Mouse (Mus musculus) brain, embryonic 14.5 days (tissue): Measurements from ENCODE around the gene Pacrg. TPM values are rescaled to one million over a fixed set of nuclear protein-coding genes. Genes with fewer than 3 reads are reported as not detected.

Source experiments
- DNase-seq: peaks from one replicate; pipeline ENCODE4 v3.0.0-alpha.2; 2011; ENCODE audit warnings: low read depth
- CTCF ChIP-seq: fragments of 200-500 bp; IDR thresholded peaks from 2 replicates; pipeline ENCODE4 v1.5.1; 2012; ENCODE audit warnings: inconsistent platforms, mild to moderate bottlenecking, moderate library complexity, borderline replicate concordance; ENCODE audit not compliant: insufficient read depth, insufficient read length; ENCODE audit errors: extremely low read depth
- POLR2A ChIP-seq: fragments of 200-500 bp; IDR thresholded peaks from 2 replicates; pipeline ENCODE4 v1.6.1; 2012; ENCODE audit warnings: mild to moderate bottlenecking, inconsistent platforms, borderline replicate concordance; ENCODE audit not compliant: poor library complexity, insufficient read depth, insufficient read length, severe bottlenecking; ENCODE audit errors: extremely low read depth
- polyA plus RNA-seq: library from polyadenylated mRNA; depleted of rRNA; stranded (reverse); fragments of >200 nt; gene quantifications from 2 replicates; pipeline ENCODE4 v1.2.3, GENCODE M21; 2012

Gene Pacrg
- polyA plus RNA-seq, 1 experiment: 9.8 TPM

DNA sequence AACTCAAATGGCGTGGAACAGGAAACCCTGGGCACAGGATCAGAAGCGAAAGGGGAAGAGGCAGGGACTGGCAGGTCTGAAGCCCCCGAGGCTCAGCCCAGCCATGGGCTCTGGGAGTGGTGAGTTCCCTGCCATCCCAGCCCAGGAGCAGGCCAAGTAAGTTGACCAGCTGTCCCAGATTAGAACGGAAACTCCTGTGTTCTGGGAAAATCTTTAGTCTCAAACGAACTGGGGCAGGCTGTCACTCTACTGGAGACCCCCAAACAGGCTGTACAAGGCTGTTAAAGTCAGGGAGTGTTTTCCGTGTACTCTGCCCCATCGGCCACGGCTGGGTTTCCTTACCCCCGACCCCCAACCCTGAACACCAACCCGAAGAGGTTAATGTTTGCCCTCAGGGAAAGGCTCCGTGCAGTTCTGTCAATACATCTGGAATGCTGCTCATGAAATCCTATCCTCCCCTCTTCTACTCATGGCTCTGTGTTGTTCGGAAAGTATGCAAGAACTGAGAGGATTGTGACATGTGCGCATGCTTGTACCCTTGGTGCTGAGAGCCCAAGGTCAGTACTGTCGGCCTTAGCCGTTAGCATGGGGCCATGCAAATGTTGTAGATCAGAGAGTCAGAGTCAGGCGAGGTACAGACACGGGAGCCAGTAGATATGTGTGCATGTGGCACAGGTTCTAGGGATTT lies 360.9 kb downstream of the Pacrg start:
- no peak for TF ChIP-seq POLR2A
- no peak for TF ChIP-seq CTCF

DNA sequence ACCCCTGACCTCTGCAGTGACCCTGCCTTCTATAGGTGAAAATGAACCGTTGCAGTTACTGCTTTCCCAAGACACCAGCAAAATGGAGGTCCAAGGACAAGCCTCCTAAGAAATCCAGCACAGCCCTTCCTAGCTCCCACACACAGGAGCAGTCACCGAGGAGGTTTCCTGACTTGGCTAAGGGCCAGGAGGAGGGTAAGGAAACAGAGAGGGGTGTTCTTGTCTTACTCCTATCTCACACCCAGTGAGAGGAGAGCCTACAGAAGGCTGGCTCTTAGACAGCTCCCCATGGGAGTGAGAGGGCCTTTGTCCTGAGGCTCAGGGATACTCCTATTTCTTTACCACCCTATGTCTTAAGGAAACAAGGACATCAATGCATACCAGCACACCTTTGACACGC lies 361.7 kb downstream of the Pacrg start:
- no peak for TF ChIP-seq POLR2A
- TF ChIP-seq CTCF: no peak
- DNase-seq: no peak

More for the DNA sequence above, 360.9 kb downstream of the Pacrg start:
- DNase-seq: no peak

DNA sequence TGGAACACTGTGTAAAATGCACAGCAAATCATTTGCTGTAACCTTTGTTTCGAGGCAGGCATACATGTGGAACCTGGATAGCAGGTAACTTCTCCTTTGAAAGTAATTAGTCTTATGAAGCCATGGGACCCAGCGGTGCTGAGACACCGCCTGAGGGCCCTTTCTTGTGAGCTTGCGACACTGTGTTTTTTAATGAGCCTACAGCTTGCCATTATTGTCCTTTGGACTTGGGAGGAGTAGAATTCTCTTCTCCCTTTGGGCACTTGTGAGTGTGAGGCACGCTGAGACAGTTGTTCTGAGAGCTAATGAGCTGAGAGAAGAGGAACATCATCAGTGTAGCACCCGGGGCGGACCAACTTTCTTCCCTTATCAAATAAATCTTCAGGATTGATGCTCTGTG lies 363.3 kb downstream of the Pacrg start:
- no peak for TF ChIP-seq POLR2A
- DNase-seq: peak; percentile 71

DNA sequence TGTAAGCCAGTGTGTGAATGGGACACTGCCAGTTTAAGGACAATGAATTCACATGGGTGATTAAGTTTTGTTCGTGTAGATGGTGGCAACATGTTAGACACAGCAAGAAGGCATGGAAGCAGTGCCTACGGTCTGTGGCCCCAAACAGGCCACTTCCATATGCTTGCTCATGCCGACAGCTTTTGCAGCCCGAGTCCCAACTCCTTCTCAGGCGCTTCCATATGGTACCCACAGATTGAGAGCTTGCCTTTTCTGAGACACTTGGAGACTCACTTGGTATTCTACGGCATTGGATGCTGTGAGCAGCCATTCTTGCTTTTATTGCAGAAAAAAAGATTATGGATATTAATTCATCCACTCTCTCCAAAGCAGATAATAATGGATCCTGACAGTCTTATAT lies 365.1 kb downstream of the Pacrg start:
- DNase-seq: no peak
- no peak for TF ChIP-seq POLR2A
- no peak for TF ChIP-seq CTCF

DNA sequence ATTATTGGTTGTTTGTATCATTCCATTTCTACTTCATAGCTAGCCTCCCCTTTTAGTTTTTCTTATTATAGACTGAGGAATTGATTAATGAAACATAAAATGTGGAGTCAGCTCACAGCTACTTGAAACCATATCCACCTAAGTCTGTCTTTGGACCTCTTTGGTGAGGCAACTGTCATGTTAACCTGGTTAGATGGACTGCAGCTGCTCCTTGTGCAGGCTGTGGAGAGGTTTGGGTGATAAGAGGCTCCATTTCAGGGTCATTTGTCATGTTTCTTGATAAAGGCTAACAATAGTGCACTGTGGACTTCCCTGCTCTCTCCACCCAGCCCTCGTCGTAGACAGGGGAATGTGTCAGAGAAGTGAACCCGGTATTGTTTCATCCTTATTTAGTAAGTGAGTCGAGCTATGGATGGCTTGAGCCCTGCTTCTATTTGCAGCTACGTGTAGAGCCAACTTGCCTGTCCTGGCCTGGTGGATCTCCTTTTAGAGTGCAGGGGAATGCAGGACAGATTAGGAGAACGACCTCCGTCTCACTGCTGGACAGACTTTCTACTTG lies 366.2 kb downstream of the Pacrg start:
- no peak for DNase-seq
- TF ChIP-seq POLR2A: no peak
- no peak for TF ChIP-seq CTCF

DNA sequence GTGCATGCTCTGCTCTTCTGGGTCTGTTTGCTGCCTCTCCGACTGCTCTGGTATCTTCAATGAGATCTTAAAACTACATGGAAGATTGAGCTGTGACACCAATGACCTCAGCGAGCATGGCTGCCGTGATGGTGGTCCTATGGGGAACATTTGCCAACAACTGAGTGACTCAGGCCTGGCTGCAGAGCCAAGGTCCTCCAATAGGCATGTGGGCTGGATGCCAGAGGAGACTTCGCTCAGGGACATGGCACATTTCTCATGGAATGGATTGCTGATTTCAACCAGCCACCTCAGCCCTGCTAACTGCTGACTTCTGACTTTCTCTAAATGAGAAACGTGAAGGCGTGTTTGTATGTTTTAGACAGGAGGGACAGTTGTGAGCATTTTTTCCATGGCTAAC lies 366.9 kb downstream of the Pacrg start:
- no peak for TF ChIP-seq POLR2A
- no peak for TF ChIP-seq CTCF
- DNase-seq: no peak

DNA sequence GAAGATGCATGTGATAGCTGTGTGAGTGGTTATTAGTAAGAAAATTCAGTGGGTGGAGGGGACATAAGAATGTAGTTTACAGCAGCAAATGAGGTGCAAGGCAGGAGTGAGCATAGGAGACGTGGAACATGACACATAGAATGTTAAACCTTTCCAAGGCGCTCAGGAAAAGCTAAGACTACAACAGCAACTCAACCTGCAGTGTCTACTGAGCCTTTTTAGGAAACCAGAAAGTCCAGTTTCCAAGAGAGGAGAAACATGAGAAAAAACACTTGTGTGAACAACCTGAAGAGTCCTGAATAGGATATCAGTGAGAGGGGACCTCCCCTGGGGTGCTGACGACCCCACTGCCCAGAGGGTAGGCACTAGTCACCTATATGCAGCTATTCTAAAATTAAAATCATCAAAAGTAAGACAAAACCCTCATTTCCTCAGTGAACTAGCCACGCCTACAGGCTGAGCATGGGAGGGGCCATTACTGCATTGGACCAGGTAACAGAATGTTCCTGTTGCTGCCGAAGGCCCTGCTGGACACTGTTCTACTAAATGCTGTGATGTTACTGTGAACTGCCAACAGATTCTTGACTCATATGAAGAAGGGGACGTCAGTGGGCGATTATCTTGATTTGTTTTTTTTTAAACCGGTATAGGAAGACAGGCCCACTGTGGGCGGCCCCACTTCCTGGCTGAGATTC lies 370.1 kb downstream of the Pacrg start:
- DNase-seq: no peak
- TF ChIP-seq POLR2A: no peak
- no peak for TF ChIP-seq CTCF

DNA sequence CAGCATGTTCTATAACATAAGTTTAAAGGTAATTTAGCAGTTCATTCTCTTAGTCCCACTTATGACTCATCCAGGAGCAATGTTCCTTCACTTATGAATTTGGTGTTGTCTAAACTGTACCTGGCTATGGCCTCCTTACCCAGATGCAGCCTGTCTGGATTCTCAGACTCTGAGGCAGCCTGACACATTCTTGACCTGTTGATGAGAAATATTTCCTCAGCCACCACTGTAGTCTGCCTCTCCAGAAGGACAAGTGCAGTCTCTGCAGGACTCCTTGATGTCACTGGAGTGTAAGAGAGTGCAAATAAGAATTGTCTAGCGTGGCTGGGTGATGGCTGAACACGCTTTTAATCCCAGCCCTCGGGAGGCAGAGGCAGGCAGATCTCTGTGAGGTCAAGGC lies 373.0 kb downstream of the Pacrg start:
- DNase-seq: no peak
- TF ChIP-seq POLR2A: no peak
- no peak for TF ChIP-seq CTCF

DNA sequence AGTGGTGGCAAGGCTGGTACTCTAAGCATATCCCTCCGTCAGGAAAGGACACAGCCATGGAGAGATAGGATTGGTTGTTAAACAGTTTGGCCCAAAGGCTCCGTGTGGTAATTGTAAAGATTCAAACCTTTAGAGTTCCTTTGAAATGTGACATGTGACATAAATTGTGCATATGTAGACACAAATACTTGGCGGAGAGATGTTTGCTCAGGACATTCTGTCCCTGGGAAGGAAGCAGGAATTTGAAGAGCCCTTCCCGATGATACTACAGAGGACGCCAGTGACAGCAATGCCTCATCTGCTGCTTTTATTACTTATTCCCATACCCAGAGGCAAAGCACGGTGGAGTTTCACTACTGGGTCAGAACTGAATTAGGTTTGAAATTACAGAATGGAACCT lies 374.6 kb downstream of the Pacrg start:
- TF ChIP-seq CTCF: no peak
- TF ChIP-seq POLR2A: no peak
- DNase-seq: no peak

DNA sequence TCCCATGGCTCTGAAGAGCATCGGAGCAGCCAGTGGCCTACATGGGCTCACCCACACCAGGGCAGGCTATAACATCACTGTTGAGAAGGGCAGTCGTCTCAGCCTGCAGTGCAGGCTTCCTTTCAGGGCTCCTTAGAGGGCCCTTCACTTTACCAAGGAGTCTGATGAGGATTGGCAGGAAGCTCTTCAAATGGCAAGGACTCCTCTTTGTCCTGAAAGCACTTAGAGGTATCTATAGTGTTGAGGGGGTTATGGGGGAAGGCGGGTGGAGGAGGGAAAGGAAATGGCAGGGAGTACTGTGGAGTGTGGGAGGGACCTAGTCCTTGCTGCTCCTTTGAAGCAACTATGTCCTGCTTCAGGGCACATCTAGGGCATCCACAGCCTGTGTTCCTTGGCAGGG lies 375.4 kb downstream of the Pacrg start:
- TF ChIP-seq POLR2A (no peak), CTCF (no peak)

DNA sequence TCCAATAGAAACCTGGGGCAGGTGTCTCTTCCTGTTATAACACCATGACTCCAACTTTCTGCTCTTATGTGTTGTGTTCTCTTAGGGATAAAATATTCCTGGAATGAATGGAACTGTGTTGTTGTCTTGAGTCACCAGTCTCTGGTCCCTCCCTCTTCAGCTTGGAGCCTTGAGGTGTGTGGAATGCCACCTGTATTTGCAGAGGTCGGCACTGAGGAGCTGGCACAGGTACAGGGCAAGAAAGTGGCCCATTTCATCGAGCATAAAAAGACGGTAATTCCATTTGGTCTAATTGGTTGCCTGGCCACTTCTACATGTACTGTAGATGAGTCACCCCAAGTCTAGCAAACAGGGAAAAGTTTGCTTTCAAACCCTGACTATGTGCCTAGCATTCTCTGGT lies 376.5 kb downstream of the Pacrg start:
- DNase-seq: no peak
- TF ChIP-seq POLR2A (no peak), CTCF (no peak)

More for the DNA sequence above, 375.4 kb downstream of the Pacrg start:
- DNase-seq: no peak

DNA sequence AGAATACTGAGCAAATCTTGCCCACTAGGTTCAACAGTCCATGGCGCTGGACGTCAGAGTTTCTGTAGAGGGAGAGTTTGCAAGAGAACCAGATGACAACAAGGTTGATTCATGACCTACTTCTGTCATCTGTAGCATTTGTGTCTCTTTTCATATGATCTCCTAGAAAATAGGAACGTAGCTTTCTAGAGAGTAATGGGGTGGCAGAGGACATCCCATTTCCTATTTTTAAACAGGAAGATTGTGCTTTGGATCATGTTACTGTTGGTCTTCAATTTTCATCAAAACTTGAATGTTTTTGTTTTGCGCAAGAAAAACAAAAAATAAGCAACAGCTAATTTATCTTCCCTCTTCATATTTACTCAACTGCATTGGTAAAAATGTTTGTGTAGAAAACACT lies 379.2 kb downstream of the Pacrg start:
- no peak for DNase-seq
- TF ChIP-seq CTCF (no peak), POLR2A (no peak)

DNA sequence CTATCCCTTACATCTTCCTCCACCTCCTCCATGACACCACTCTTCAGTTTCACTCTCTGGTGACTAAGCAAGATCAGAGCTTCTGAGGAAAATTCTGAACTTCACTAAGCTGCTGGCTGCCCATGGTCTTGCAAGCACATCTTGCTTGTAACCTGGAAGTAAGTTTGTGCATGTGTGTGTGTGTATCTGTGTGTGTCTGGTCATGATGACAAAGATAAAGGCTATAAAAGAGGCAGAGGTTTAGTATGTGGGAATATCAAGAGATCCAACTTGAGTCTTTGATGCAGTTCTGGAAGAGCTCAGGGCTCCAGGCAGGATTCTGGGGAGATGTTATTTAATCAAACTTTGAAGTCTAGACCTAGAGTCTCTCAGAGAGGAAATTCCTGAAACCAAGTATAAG lies 381.4 kb downstream of the Pacrg start:
- no peak for DNase-seq
- TF ChIP-seq POLR2A (no peak), CTCF (no peak)
